Mouse (Mus musculus): ENCODE measurements around the gene Neurl1a. TPM values are rescaled to one million over a fixed set of nuclear protein-coding genes. Genes with fewer than 3 reads are reported as not detected.
A peak's percentile ranks its signal among the peaks of the same experiment; 100 is the strongest.

Neurl1a gene
- polyA plus RNA-seq, 1 experiment: 10.1 TPM

- TF ChIP-seq CTCF (IDR thresholded peaks at IDR 0.05; ENCODE audit: insufficient read depth, low read length) (no peak), POLR2A (IDR thresholded peaks at IDR 0.05; ENCODE audit: borderline replicate concordance, extremely low read depth, low read depth, low read length) (no peak)
- H3K4me1 ChIP-seq (ENCODE audit: control insufficient read depth, insufficient read depth, low read length): no peaks in the 10 kb centered on the region
- DNase-seq: no peak
- 80% methylated on average over 4 of the region's 4 CpGs for WGBS
- no peak overlapping the region for H3K4me3 ChIP-seq (replicated peaks; ENCODE audit: extremely low read depth, low read depth, low read length)
These were observed 42.4 kb downstream of the Neurl1a start for GRCm38 (mm10) chr19:47221006-47221405.

GRCm38 (mm10) chr19:47221500-47222153, 43.0 kb downstream of the Neurl1a start:
- DNase-seq: no peak
- Histone ChIP-seq H3K4me1 (ENCODE audit: control insufficient read depth, insufficient read depth, low read length) (no peaks in the 10 kb centered on the region), H3K4me3 (replicated peaks; ENCODE audit: extremely low read depth, low read depth, low read length) (no peak overlapping the region)
- TF ChIP-seq CTCF (IDR thresholded peaks at IDR 0.05; ENCODE audit: insufficient read depth, low read length): no peak
- TF ChIP-seq POLR2A (IDR thresholded peaks at IDR 0.05; ENCODE audit: borderline replicate concordance, extremely low read depth, low read depth, low read length): no peak
- 83% methylated on average over 7 of the region's 7 CpGs for WGBS

GRCm38 (mm10) chr19:47222154-47222840, 43.7 kb downstream of the Neurl1a start:
- DNase-seq: no peak
- Histone ChIP-seq H3K4me1 (ENCODE audit: control insufficient read depth, insufficient read depth, low read length) (no peaks in the 10 kb centered on the region), H3K4me3 (replicated peaks; ENCODE audit: extremely low read depth, low read depth, low read length) (no peak overlapping the region)
- no peak for TF ChIP-seq POLR2A (IDR thresholded peaks at IDR 0.05; ENCODE audit: borderline replicate concordance, extremely low read depth, low read depth, low read length)
- no peak for TF ChIP-seq CTCF (IDR thresholded peaks at IDR 0.05; ENCODE audit: insufficient read depth, low read length)
- 86% methylated on average over 8 of the region's 8 CpGs for WGBS

- Histone ChIP-seq H3K4me3 (replicated peaks; ENCODE audit: extremely low read depth, low read depth, low read length) (no peak overlapping the region), H3K4me1 (ENCODE audit: control insufficient read depth, insufficient read depth, low read length) (no peaks in the 10 kb centered on the region)
- 51% methylated on average over 15 of the region's 15 CpGs for WGBS
- DNase-seq: no peak
- TF ChIP-seq POLR2A (IDR thresholded peaks at IDR 0.05; ENCODE audit: borderline replicate concordance, extremely low read depth, low read depth, low read length) (no peak), CTCF (IDR thresholded peaks at IDR 0.05; ENCODE audit: insufficient read depth, low read length) (no peak)
These were observed 44.4 kb downstream of the Neurl1a start for GRCm38 (mm10) chr19:47222841-47223557.

GRCm38 (mm10) chr19:47224743-47225142, 46.1 kb downstream of the Neurl1a start:
- no peak for DNase-seq
- Histone ChIP-seq H3K4me1 (ENCODE audit: control insufficient read depth, insufficient read depth, low read length) (peaks cover 2% of the 10 kb centered on the region; the same call in 1 of the 2 replicates), H3K4me3 (replicated peaks; ENCODE audit: extremely low read depth, low read depth, low read length) (no peak overlapping the region)
- WGBS: 59% methylated on average over 4 of the region's 4 CpGs
- TF ChIP-seq POLR2A (IDR thresholded peaks at IDR 0.05; ENCODE audit: borderline replicate concordance, extremely low read depth, low read depth, low read length) (no peak), CTCF (IDR thresholded peaks at IDR 0.05; ENCODE audit: insufficient read depth, low read length) (no peak)

GRCm38 (mm10) chr19:47225791-47226190, 47.2 kb downstream of the Neurl1a start:
- H3K4me1 ChIP-seq (ENCODE audit: control insufficient read depth, insufficient read depth, low read length): peaks cover 2% of the 10 kb centered on the region; the same call in 1 of the 2 replicates
- no peak for DNase-seq
- no peak overlapping the region for H3K4me3 ChIP-seq (replicated peaks; ENCODE audit: extremely low read depth, low read depth, low read length)
- WGBS: 80% methylated on average over 5 of the region's 5 CpGs
- no peak for TF ChIP-seq POLR2A (IDR thresholded peaks at IDR 0.05; ENCODE audit: borderline replicate concordance, extremely low read depth, low read depth, low read length)
- TF ChIP-seq CTCF (IDR thresholded peaks at IDR 0.05; ENCODE audit: insufficient read depth, low read length): no peak

- Histone ChIP-seq H3K4me1 (ENCODE audit: control insufficient read depth, insufficient read depth, low read length) (peaks cover 2% of the 10 kb centered on the region; the same call in 1 of the 2 replicates), H3K4me3 (replicated peaks; ENCODE audit: extremely low read depth, low read depth, low read length) (peak overlapping the region; percentile 34)
- WGBS: 21% methylated on average over 17 of the region's 17 CpGs
- no peak for DNase-seq
- no peak for TF ChIP-seq POLR2A (IDR thresholded peaks at IDR 0.05; ENCODE audit: borderline replicate concordance, extremely low read depth, low read depth, low read length)
- no peak for TF ChIP-seq CTCF (IDR thresholded peaks at IDR 0.05; ENCODE audit: insufficient read depth, low read length)
These were observed 50.2 kb downstream of the Neurl1a start for GRCm38 (mm10) chr19:47228725-47229252.

- no peak for DNase-seq
- Histone ChIP-seq H3K4me3 (replicated peaks; ENCODE audit: extremely low read depth, low read depth, low read length) (no peak overlapping the region), H3K4me1 (ENCODE audit: control insufficient read depth, insufficient read depth, low read length) (peaks cover 2% of the 10 kb centered on the region; the same call in 1 of the 2 replicates)
- 61% methylated on average over 5 of the region's 5 CpGs for WGBS
- no peak for TF ChIP-seq POLR2A (IDR thresholded peaks at IDR 0.05; ENCODE audit: borderline replicate concordance, extremely low read depth, low read depth, low read length)
- no peak for TF ChIP-seq CTCF (IDR thresholded peaks at IDR 0.05; ENCODE audit: insufficient read depth, low read length)
These were observed 50.8 kb downstream of the Neurl1a start for GRCm38 (mm10) chr19:47229461-47229860.

- no peak for TF ChIP-seq POLR2A (IDR thresholded peaks at IDR 0.05; ENCODE audit: borderline replicate concordance, extremely low read depth, low read depth, low read length)
- no peak for TF ChIP-seq CTCF (IDR thresholded peaks at IDR 0.05; ENCODE audit: insufficient read depth, low read length)
- H3K4me1 ChIP-seq (ENCODE audit: control insufficient read depth, insufficient read depth, low read length): peaks cover 2% of the 10 kb centered on the region; the same call in 1 of the 2 replicates
- 88% methylated on average over 7 of the region's 7 CpGs for WGBS
- no peak overlapping the region for H3K4me3 ChIP-seq (replicated peaks; ENCODE audit: extremely low read depth, low read depth, low read length)
- DNase-seq: no peak
These were observed 51.5 kb downstream of the Neurl1a start for GRCm38 (mm10) chr19:47230082-47230481.
